Mouse (Mus musculus) embryonic fibroblast, embryonic 13.5 days (primary cell): Measurements from ENCODE around the gene Nxph3. TPM values are rescaled to one million over a fixed set of nuclear protein-coding genes. Genes with fewer than 3 reads are reported as not detected.

Source experiments
- H3K27ac ChIP-seq: 2 replicates; pipeline ENCODE4 v1.5.1; 2012; ENCODE audit warnings: low read length, control low read depth, inconsistent platforms; ENCODE audit not compliant: insufficient read depth
- H3K4me1 ChIP-seq: 2 replicates; pipeline ENCODE4 v1.6.1; 2011; ENCODE audit warnings: low read length; ENCODE audit not compliant: control insufficient read depth, insufficient read depth
- H3K4me3 ChIP-seq: 2 replicates; pipeline ENCODE4 v1.5.1; 2011; ENCODE audit warnings: mild to moderate bottlenecking, control low read depth, low read length; ENCODE audit not compliant: insufficient read depth
- CTCF ChIP-seq: IDR thresholded peaks from 2 replicates; pipeline ENCODE4 v1.5.1; 2011; ENCODE audit warnings: mild to moderate bottlenecking, control low read depth, low read length, moderate library complexity, borderline replicate concordance; ENCODE audit not compliant: insufficient read depth
- POLR2A ChIP-seq: IDR thresholded peaks from 2 replicates; pipeline ENCODE4 v1.6.1; 2011; ENCODE audit warnings: low read depth, mild to moderate bottlenecking, control low read depth, low read length, moderate library complexity
- polyA plus RNA-seq: library from polyadenylated mRNA; stranded (reverse); fragments of >200 nt; gene quantifications from 2 replicates; pipeline ENCODE4 v1.2.4, GENCODE M21; 2011; ENCODE audit warnings: low read depth; ENCODE audit not compliant: missing spikeins, insufficient read length

Nxph3 gene
- polyA plus RNA-seq = 1.1 and 1.6 TPM in 2 replicates

GRCm38 (mm10) chr11:95514298-95514861 is at the start of gene Nxph3:
TSS of gene Nxph3 (minus strand) at chr11:95514570.
- Histone ChIP-seq H3K27ac (no peak within 1 kb of the TSS), H3K4me1 (no peaks in the 10 kb centered on the region), H3K4me3 (peak within 1 kb of the TSS; percentile 59)
- TF ChIP-seq CTCF = no peak
- TF ChIP-seq POLR2A = no peak

- H3K4me1 ChIP-seq = no peaks in the 10 kb centered on the region
- TF ChIP-seq CTCF (no peak), POLR2A (no peak)
Observed at GRCm38 (mm10) chr11:95563849-95564248, 49.5 kb upstream of the Nxph3 start.

GRCm38 (mm10) chr11:95560773-95561172 is 46.4 kb upstream of the Nxph3 start:
- H3K27ac ChIP-seq = no peak overlapping the region
- no peak for TF ChIP-seq POLR2A
- no peak for TF ChIP-seq CTCF
- H3K4me1 ChIP-seq = no peaks in the 10 kb centered on the region
- no peak overlapping the region for H3K4me3 ChIP-seq

More at GRCm38 (mm10) chr11:95563849-95564248, 49.5 kb upstream of the Nxph3 start:
- H3K27ac ChIP-seq = no peak overlapping the region
- no peak overlapping the region for H3K4me3 ChIP-seq

GRCm38 (mm10) chr11:95559761-95560160 is 45.4 kb upstream of the Nxph3 start:
- TF ChIP-seq CTCF = no peak
- no peak for TF ChIP-seq POLR2A
- H3K27ac ChIP-seq = no peak overlapping the region
- H3K4me3 ChIP-seq = no peak overlapping the region
- no peaks in the 10 kb centered on the region for H3K4me1 ChIP-seq

- Histone ChIP-seq H3K4me1 (no peaks in the 10 kb centered on the region), H3K4me3 (no peak overlapping the region), H3K27ac (no peak overlapping the region)
- TF ChIP-seq POLR2A = no peak
- no peak for TF ChIP-seq CTCF
Observed at GRCm38 (mm10) chr11:95557719-95558118, 43.3 kb upstream of the Nxph3 start.

GRCm38 (mm10) chr11:95557032-95557431 is 42.7 kb upstream of the Nxph3 start:
- H3K27ac ChIP-seq = no peak overlapping the region
- no peak overlapping the region for H3K4me3 ChIP-seq
- H3K4me1 ChIP-seq = no peaks in the 10 kb centered on the region
- TF ChIP-seq POLR2A = no peak
- no peak for TF ChIP-seq CTCF

GRCm38 (mm10) chr11:95555279-95555678 is 40.9 kb upstream of the Nxph3 start:
- TF ChIP-seq CTCF (no peak), POLR2A (no peak)
- Histone ChIP-seq H3K27ac (no peak overlapping the region), H3K4me1 (no peaks in the 10 kb centered on the region), H3K4me3 (no peak overlapping the region)

- TF ChIP-seq POLR2A (no peak), CTCF (no peak)
- H3K27ac ChIP-seq = no peak overlapping the region
- no peak overlapping the region for H3K4me3 ChIP-seq
- no peaks in the 10 kb centered on the region for H3K4me1 ChIP-seq
Observed at GRCm38 (mm10) chr11:95550301-95551021, 36.1 kb upstream of the Nxph3 start.

GRCm38 (mm10) chr11:95546021-95546782 is 31.8 kb upstream of the Nxph3 start:
- Histone ChIP-seq H3K27ac (no peak overlapping the region), H3K4me3 (no peak overlapping the region), H3K4me1 (no peaks in the 10 kb centered on the region)
- TF ChIP-seq CTCF = no peak
- TF ChIP-seq POLR2A = no peak

- Histone ChIP-seq H3K27ac (no peak overlapping the region), H3K4me3 (no peak overlapping the region)
- TF ChIP-seq POLR2A (no peak), CTCF (no peak)
Observed at GRCm38 (mm10) chr11:95544546-95545327, 30.4 kb upstream of the Nxph3 start.

More at GRCm38 (mm10) chr11:95544546-95545327, 30.4 kb upstream of the Nxph3 start:
- no peaks in the 10 kb centered on the region for H3K4me1 ChIP-seq
